Mouse (Mus musculus) WW6 (cell line): ENCODE data around the gene Gm10985.
A peak's percentile ranks its signal among the peaks of the same experiment; 100 is the strongest.

ENCODE experiments used
- DNase-seq: peaks from one replicate; pipeline ENCODE4 v3.0.0-alpha.2; 2013; ENCODE audit warnings: low read depth, low spot score

Gene Gm10985

GRCm38 (mm10) chr3:53844786-53845185 is at the start of gene Gm10985:
Gene Gm10985, plus strand, starts transcription at chr3:53845086.
- no peak for DNase-seq

GRCm38 (mm10) chr3:53796933-53797332 is 48.0 kb upstream of the Gm10985 start:
- no peak for DNase-seq

- no peak for DNase-seq
Observed at GRCm38 (mm10) chr3:53799671-53800070, 45.2 kb upstream of the Gm10985 start.

- DNase-seq = no peak
Observed at GRCm38 (mm10) chr3:53813421-53813977, 31.4 kb upstream of the Gm10985 start.

GRCm38 (mm10) chr3:53834238-53834637 is 10.6 kb upstream of the Gm10985 start:
- no peak for DNase-seq

GRCm38 (mm10) chr3:53846206-53846928 is 1.5 kb downstream of the Gm10985 start:
- no peak for DNase-seq

- no peak for DNase-seq
Observed at GRCm38 (mm10) chr3:53847726-53848125, 2.8 kb downstream of the Gm10985 start.

GRCm38 (mm10) chr3:53848262-53848661 is 3.4 kb downstream of the Gm10985 start:
- no peak for DNase-seq

- DNase-seq = no peak
Observed at GRCm38 (mm10) chr3:53854261-53854660, 9.4 kb downstream of the Gm10985 start.

GRCm38 (mm10) chr3:53854831-53855230 is 9.9 kb downstream of the Gm10985 start:
- DNase-seq = no peak

- peak; percentile 80 for DNase-seq
Observed at GRCm38 (mm10) chr3:53863383-53864220, 18.7 kb downstream of the Gm10985 start, which contains the start of gene Ufm1. Gene Ufm1, minus strand, starts transcription at chr3:53863830.

GRCm38 (mm10) chr3:53868212-53868611 is 23.3 kb downstream of the Gm10985 start:
- no peak for DNase-seq

GRCm38 (mm10) chr3:53869263-53869662 is 24.4 kb downstream of the Gm10985 start:
- no peak for DNase-seq

GRCm38 (mm10) chr3:53870482-53870881 is 25.6 kb downstream of the Gm10985 start:
- no peak for DNase-seq

- DNase-seq = no peak
Observed at GRCm38 (mm10) chr3:53871596-53871995, 26.7 kb downstream of the Gm10985 start.

- no peak for DNase-seq
Observed at GRCm38 (mm10) chr3:53890619-53891540, 46.0 kb downstream of the Gm10985 start.
